Mouse (Mus musculus): ENCODE data around the gene P2ry6.

P2ry6 gene

GRCm38 (mm10) chr7:100916526-100916925 is 57.9 kb downstream of the P2ry6 start:
- DNase-seq (ENCODE audit: low spot score in 2 of 2) = no peak

- no peak for DNase-seq (ENCODE audit: low spot score in 2 of 2)
These were observed 59.2 kb downstream of the P2ry6 start for GRCm38 (mm10) chr7:100915204-100915603.

- no peak for DNase-seq (ENCODE audit: low spot score in 2 of 2)
These were observed 62.7 kb downstream of the P2ry6 start for GRCm38 (mm10) chr7:100911791-100912190.

DNA sequence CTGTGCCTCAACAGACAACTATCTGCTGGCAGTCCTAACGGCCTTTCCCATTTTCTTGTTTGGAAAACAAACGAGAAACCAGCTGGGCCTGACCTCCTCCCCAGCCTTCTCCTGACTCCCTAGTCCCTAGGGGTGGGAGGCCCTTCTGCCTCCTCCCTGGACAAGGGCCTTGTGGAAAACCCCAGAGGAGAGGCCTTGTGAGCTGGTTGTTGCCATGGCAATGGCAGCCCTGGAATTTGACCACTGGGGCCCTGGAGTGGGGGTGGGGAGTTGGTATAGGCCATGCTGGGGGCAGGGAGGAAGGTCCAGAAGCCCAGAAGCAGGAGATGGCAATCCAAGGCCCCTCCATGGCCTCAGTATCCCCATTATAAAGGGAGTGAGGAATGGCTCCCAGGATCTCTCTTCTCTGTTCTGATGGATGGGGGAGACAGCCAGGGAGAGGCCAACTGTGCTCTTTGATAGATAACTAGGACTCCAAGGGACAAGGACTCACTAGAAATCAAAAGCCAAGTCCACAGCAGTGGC is 63.1 kb downstream of the P2ry6 start:
- no peak for DNase-seq (ENCODE audit: low spot score in 2 of 2)

DNA sequence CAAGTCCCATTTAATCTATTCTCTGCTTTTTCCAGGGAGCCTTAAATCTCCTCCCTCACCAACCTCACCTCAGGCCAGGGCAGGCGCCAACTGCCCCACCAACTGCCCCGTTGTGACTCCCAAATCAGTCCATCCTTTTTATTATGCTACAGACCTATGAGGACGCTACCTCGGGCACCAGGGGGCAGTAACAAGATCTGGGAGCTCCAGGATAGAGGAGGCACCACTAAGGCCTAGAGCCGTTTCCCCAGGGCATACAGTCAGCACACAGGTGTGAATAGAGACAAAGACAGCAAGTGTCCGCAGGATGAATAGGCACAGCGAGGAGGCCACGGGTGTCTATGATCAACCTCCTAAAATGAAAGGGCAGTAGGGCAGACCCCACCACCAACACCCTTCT is 65.9 kb downstream of the P2ry6 start:
- peak in 1 of 2 experiments; percentile 24 for DNase-seq (ENCODE audit: low spot score in 2 of 2)

DNA sequence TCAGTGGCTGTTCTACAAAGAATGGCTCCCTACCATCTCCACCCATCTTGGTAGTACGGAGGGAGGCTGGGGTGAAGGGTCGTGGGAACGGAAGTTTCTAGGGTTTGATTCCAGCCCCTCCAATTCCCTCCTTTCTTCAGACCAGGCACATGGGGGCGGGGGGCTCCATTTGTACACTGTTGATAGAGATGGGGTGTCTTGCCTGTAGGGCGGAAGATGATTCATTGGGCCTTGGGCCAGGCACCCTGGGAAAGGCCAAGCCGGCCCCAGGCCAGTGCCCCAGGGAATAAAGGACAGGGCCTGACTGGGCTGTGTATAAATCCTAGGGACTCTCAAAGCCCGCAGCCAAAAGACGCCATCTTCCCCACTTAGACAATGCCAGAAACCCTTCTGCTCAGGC is 66.4 kb downstream of the P2ry6 start:
- DNase-seq (ENCODE audit: low spot score in 2 of 2) = no peak

DNA sequence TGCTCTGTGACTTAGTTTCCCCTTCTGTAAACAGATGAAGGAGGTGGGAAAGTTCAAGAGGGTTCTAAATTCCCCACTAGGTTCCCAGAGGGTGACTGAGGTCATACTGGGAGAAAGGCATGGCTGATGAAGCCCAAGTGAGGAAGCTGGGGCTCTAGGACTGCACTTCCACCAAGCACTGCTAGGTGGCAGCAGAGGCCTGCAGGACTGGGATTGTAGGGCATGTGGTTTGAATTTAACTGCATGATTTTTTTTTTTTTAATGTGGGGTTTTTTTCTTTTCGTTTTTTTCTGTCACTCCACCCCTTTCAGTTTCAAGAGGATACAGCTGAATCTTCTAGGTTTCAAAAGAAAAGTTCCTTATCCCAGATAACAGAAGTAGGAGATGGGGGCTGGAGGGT is 67.2 kb downstream of the P2ry6 start:
- peak; percentile 44 to 75 for DNase-seq (ENCODE audit: low spot score in 2 of 2)

GRCm38 (mm10) chr7:100906029-100906789 is 68.2 kb downstream of the P2ry6 start:
- no peak for DNase-seq (ENCODE audit: low spot score in 2 of 2)

GRCm38 (mm10) chr7:100905037-100905436 is 69.4 kb downstream of the P2ry6 start:
- DNase-seq (ENCODE audit: low spot score in 2 of 2) = no peak

- DNase-seq (ENCODE audit: low spot score in 2 of 2) = no peak
These were observed 69.8 kb downstream of the P2ry6 start for GRCm38 (mm10) chr7:100904612-100905011.

- DNase-seq (ENCODE audit: low spot score in 2 of 2) = no peak
These were observed 71.9 kb downstream of the P2ry6 start for GRCm38 (mm10) chr7:100902451-100903137.

GRCm38 (mm10) chr7:100897828-100898227 is 76.6 kb downstream of the P2ry6 start:
- DNase-seq (ENCODE audit: low spot score in 2 of 2) = no peak

DNA sequence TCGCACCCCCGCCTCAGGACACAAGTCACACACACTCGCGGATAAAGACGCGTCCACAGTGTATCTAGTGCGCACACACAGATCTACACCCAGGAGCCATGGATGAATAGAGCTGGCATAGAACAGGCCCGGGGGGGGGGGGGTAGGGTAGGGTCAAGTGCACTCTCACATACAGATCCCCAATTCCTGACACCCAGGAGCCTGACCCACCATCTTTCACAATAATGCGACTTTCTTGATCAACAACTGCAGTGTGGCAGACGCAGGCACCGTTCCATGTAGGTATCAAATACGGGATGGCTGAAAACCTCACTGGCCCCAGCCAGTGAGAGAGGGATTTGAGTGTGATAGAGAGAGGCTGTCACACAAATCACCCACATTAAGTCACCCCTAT is 79.6 kb downstream of the P2ry6 start:
- no peak for DNase-seq (ENCODE audit: low spot score in 2 of 2)

DNA sequence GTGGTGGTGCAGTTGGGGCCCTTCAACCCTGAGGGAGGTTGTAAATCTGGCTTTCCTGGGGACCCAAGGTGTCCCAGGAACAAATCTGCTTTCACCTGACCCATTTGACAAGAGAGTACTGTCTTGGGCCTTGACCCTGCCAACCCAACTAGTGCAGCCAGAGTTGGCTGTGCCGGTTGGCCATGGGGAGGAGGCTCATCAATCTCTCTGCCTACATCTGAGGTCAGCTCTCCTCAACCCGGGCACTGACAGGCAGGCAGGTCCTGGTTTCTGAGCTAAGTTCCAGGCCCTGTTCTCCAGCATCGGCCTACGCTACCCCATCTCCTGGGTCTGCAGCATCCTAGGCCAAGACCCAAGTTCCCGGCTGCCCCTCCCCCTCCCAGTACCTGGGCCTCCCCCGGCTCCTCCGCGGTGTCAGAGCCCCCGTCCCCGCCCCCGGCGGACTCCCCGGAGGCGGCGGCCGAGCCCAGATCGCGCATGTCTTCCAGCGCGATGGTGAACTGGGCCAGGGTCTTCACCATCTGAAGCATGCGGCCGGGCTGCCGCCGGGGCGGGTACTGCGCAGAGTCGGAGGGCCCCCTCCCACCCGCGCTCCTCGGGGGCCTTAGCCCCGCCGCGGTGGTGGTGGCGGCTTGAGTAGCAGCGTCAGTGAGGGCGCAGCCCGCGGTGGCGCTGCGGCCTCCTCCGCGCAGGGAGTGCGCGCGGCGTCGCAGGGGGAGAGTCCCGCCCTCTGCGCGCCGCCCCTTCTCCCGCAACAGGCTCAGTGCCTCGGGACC is 80.2 kb downstream of the P2ry6 start:
- DNase-seq (ENCODE audit: low spot score in 2 of 2) = peak; percentile 7 to 30

DNA sequence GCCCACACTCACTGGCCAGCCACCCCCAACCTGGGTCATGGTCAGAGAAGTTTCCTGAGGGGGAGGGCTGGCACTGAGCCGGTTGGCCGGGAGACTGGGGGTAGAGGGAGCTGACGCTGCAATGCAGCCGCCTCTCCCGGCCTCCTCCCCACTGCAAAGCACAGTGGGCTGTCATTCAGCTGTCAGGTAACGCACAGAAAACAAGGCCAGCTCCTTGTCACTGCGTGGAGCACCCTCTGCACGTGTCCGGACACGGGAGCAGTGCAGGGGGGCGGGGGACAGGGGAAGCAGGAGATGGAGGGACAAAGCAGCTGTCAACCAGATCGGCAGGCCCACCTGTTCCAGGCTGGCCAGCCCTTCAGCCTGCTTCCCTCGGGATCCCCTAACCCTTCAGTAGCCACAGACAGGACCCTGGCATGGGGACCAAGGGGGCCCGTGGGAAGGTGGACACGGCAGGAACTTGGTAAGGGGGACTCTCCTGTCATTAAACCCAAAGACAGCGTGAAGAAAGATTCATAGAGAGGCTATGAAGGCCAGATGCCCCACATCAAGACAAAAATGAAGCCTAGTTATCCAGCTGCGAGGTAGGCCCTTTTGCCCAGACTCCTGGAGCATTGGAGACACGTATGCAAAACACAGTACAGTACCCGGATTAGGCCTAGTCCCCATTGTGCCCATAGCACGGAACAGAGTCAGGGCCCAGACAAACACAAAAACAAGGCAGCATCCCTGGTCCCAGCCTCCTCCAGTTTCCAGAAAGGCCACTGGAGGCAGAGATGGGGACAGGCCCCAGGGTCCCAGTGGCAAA is 81.0 kb downstream of the P2ry6 start:
- DNase-seq (ENCODE audit: low spot score in 2 of 2) = no peak
